Mouse (Mus musculus) retina, adult 2 months (tissue): ENCODE results near the gene Rbm4b.

Experiments
- DNase-seq: peaks from one replicate; pipeline ENCODE4 v3.0.0-alpha.2; 2012; ENCODE audit warnings: low read depth, low spot score

Gene Rbm4b

DNA sequence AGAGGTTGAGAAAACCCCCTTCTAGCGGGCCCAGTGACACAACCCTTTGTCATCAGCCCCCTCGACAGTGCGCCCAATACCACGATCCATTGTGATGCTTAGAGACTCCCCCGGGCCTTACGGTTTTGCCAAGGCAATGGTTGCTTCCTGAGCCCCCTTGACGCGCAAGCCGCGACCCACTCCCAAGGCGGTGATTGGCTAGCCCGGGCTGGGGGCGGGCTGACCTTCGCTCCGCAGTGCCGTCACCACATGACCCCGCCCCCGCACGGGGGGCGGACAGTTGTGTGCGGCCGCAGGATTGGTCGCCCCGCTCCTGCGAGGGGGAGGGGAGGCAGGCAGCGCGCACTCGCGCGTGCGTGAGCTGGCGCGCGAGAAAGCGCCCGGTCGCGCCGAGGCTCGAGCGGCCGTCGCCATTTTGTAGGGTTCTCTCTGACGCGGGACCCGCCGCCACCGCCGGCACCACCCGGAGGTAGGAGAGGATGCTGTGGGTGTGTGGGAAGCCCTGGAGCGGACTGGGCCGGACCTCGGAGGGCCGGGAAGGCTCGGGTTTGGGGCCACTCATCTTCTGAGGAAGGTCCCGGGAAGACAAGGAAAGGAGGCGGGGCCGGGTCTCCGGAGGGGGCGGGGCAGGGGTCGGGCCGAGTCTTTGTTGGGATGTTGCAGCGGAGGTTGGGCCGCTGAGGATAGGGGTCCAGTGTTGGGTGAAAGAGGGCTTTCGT is at the start of gene Rbm4b:
TSS of gene Rbm4b (plus strand) at position 305 of the 719 bp plus-strand sequence.
- peak; percentile 88 for DNase-seq

DNA sequence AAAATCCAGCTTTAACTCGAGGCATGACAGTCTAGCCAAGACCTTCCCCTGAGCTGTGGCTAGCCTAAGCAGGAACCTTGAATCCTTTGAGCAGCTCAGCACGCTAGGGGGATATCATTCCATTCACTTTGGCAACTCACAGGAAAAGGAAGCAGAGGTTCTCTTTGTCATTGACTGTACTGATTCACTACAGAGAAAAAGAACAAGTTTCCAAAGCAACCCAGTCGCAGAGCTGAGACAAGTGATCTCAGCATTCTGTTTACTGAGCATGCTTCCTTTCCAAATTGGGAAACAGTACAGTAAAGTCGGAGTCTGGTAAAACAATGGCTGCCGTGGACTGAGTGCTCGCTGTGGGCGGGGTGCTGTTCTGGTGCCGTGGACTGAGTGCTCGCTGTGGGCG is 47.5 kb upstream of the Rbm4b start:
- no peak for DNase-seq

DNA sequence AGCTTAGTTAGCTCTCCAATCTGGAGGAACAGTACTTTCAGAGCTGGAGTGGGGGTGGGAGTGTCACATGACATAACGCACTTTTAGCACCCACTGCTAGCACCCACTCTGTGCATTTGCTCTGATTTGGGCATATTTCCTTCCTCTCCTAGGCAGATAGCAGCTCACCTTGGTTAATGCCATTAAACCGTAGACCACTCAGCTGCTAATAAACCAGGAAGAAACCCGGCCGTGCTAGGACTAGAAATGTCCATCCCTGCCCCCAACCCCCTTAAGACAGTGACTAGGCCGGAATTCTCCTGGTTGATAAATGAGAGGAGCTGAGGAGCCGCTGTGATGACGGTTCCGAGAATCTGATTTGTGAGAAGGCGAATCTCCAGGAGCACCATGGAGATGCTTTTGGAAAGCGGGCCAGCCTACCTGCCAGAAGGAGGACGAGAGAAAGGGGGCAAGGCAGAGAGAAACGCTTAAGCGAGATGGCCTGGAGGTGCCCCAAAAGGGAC is 45.1 kb upstream of the Rbm4b start, which contains the start of gene Sptbn2:
TSS of gene Sptbn2 (plus strand) at position 70 of the 503 bp plus-strand sequence.
- DNase-seq = no peak

DNA sequence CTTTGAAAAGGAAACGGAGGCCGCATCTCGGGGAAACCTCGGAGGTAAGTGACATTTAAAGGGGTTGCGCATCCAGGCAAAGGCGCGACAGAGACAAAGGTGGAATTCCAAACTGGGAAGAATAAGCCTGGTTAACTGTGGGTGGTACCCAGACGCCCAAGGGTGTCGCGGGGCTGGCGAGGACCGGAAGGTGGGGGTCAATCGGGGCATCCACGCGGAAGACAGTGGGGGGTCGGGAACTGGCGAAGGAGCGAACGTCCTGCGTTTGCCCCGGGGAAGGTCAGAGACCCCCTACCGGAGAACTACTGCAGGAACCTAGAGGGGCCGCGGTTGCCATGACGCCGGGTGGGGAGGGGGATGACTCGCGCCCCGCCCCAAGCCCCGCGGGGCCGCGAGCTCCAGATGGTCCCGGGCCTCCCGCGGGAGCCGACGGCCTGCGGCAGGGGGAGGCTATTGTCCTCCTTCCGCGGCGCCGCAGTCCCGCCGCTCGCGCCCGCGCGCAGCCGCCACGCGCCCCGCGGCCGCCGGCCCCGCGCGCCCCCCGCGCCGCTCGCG is 44.6 kb upstream of the Rbm4b start:
- DNase-seq = no peak

DNA sequence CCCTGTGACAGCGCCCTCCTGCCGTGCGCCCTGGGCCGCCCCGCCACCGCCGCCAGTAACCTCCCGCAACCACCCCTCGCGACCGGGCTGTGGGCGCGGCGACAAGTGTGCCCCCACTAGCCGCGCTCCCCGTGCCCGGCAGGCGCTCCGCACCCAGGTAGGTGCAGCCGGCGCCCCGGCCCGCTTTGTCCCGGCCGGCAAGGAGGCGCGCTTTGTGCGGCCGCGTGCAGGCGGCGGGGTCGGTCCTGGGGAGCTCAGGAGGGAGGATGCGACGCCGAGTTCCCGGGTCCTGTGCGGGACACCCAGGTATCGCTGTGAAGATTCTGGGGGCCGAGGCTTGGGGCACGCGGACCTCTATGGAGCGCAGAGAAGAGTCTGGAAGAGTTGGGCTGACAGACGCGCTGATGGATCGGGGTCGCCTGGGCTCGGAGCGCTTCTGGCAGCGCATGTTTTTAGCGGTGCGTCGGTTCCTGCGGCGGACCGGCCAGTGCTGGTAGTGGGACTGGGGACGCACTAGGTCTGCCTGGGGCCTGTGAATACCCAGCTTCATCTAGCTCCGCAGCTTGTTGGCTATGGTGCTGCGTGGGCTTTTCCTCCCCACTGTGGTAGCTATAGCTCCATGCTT is 44.0 kb upstream of the Rbm4b start:
- DNase-seq = no peak

DNA sequence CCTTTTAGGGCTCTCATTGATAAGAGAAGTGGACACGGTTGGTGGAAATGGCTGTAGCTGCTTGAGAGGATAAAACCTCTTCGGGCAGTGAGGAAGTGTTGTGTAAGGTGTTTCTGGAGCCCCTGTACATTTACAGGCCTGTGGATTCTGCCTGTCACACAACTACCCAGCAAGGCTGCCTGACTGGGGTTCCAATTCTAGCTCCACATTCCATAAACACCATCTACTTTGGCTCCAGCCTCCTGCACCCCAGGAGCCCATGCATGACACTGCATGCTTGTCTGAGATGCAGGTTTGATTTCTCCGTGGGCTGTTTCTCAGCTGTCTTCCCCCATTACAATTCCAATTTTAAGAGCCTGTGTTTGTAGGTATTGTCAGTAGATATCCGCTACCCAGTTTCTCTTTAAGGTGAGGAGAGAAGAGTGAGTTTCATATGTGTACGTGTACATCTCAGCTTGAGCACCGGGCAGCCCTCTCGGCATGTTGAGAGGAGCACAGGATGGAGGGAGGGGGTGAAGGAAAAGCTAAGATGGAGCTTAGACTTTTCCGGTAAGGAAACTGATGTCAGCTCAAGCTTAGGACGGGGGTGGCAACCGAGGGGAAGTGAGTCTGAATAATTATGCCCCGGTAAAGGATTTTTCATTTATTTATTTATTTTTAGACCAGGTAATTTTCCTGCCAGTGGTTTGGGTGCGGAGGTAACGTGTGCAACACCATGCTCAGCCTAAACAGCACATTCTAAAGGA is 43.3 kb upstream of the Rbm4b start:
- DNase-seq = no peak

DNA sequence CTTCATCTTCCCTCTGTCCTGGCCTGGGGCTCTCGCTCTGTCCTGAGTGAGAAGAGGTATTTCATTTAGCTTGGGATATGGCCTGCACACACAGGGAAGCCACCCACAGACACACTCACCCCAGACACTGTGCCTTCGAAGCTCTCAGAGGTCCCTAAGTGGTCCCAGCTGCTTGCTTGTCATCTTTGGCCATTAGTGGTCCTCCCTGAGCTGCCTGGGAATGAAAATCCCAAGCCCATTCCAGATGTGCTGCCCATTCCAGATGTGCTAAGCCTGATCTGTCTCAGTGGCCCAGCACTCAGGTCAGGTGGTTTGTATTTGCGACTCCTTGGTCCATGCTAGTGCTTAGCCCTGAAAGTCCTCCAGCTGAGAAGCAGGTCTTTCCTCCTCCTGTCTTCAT is 42.4 kb upstream of the Rbm4b start:
- no peak for DNase-seq

DNA sequence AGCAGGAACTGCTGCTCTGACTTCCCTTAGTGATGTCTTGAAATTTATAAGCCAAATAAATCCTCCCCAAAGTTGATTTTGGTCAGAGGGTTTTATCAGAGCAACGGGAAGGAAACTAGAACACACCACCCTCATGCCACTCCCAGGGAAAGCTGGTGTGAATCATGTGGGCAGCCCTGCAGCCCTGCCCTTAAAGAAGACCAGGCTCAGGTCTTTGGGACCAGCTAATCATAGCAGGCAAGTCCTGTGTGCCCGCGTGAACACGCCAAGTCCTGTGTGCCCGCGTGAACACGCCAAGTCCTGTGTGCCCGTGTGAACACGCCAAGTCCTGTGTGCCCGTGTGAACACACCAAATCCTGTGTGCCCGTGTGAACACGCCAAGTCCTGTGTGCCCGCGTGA is 39.5 kb upstream of the Rbm4b start:
- DNase-seq = no peak

DNA sequence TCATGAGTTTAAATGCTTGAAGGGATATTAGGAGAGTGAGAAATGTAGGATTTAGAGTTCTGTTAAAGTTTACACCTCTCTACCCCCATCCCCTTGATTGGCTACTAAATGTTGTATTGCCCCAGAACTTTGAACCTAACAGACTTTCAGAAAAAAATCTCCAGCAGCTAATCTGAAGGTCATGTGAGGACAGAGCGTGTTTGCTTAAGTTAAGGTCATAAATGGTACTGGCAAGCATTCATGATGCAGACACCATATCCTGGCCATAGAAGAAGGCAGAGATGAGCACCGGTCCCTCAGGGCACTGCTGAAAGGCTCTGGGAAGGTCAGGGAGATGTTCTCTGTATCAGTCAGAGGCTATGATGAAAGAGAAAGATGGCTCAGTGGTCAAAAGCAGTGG is 39.0 kb upstream of the Rbm4b start:
- no peak for DNase-seq

DNA sequence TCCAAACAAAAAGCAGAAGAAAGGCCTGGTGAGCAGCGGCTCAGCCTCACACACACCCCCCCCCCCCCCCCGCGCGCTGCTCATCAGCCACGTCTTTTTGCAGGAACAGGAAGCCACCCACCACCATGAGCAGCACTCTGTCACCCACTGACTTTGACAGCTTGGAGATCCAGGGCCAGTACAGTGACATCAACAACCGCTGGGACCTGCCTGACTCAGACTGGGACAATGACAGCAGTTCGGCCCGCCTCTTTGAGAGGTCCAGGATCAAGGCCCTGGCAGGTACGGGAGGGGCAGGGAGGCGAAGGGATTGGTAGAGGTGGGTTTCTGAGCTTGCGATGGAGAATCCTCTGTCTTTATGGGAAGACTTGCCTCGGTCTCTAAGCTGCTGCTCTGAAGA is 37.6 kb upstream of the Rbm4b start:
- DNase-seq = no peak

DNA sequence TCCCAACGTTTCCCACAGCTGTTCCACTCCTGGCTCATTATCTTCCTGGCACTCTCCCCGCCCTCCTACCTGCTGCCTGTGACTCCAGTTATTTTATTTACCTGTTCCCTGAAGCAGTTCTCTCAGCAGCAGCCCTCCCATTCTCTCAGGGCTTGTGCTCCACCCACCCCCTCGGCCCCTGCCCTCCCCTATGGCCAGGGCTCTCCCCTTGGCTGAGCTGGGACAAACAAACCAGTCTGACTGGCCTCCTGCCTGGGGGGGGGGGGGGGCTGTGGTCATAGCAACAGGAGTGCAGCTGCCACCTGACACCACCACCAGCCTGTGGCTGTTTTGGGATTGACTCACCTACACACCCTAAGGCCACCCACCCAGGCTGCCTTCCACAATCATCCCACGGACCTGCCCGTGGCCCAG is 36.9 kb upstream of the Rbm4b start:
- no peak for DNase-seq

DNA sequence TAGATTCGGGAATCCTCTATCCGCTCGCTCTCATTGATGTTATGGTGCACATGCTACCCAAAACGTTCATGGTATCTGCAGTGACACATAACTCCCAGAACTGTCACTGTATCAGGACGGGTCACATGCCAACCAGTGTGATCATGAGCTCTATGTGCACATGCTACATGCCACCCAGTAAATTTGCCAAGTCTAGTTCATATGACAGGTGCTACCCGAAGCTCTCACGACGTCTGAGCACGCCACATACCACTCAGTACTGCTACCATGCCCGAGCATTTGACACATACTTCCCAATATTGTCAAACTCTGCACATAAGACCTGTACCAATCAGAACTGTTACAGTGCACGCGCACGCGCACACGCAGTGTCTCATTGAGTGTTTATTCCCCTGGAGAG is 36.2 kb upstream of the Rbm4b start:
- DNase-seq = no peak

DNA sequence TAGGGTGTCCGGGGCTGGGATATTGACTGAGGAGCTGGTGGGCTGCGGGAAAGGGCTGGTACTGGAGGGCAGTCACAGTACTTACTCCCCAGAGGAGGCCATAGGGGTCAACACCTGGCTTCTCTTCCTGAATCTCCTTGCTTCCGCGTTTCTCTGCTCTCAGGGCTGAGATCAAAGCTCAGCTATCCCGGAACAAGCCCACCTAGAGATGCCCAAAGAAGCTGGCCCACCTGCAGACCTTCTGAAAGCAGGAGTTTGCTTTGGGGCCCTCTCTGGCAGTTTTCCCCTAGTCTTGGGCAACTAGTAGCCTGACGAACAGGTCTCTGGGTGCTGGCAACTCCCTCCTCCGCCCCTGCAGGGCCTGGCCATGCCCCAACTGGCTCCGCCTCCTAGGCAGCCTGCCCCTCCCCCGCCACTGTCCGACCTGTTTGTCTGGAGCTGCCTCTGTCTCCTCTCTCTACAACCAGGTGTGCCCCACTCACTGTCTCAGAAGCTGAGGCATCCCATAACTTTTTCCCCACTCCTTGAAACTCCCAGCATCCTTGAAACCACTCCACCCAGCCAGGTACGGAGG is 35.5 kb upstream of the Rbm4b start:
- no peak for DNase-seq

DNA sequence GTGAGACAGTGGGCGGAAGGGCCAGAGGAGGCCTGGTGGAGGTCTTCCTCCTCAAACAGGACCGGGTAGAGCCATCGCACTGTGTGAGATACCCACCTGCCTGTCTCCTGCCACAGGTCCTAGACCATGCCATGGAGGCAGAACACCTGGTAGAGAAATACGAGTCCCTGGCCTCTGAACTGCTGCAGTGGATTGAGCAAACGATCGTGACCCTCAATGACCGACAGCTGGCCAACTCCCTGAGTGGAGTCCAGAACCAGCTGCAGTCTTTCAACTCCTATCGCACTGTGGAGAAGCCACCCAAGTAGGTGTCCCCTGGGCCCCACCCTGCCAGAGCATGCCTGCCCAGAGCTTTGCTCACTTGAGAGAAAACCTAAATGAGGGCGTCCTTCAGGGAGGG is 27.1 kb upstream of the Rbm4b start:
- DNase-seq = no peak

DNA sequence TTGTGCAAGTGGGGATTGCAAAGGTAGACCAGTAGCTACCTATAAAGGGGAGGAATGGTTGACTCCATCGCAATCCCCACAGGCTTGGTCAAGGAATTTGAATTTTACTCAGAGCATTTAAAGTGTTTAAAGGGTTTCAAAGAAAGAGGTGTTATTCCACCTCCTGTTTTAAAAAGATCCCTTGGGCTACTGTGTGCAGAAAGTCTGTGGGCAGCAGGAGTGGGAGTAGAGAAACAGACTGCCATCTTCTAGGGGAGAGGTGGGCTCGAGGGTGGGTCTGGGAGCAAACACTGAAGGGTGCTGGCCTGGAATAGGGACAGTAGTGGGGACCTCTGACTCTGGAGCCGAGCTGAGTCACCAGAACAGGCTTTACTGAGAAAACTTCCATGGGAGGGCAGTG is 23.2 kb upstream of the Rbm4b start:
- no peak for DNase-seq

DNA sequence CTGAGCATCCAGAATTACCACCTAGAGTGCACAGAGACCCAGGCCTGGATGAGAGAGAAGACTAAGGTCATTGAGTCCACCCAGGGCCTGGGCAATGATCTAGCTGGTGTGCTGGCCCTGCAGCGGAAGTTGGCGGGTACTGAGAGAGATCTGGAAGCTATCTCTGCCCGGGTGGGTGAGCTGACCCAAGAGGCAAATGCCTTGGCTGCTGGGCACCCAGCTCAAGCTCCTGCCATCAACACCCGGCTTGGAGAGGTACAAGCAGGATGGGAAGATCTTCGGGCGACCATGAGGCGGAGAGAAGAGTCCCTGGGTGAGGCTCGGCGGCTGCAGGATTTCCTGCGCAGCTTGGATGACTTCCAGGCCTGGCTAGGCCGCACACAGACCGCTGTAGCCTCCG is 18.4 kb upstream of the Rbm4b start:
- DNase-seq = no peak

DNA sequence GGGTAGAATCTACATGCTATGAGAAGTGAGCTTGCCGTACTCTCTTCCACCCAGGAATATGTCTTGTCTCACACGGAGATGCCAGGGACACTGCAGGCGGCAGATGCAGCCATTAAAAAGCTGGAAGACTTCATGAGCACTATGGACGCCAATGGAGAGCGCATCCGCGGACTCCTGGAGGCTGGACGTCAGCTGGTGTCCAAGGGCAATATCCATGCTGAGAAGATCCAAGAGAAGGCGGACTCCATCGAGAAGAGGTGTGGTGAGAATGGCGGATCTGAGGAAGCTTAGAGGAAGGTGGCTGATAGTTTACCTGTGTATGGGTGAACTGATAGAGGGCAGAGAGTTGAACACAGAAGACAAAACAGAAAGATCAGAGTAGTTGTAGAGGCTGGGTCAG is 17.2 kb upstream of the Rbm4b start:
- no peak for DNase-seq

DNA sequence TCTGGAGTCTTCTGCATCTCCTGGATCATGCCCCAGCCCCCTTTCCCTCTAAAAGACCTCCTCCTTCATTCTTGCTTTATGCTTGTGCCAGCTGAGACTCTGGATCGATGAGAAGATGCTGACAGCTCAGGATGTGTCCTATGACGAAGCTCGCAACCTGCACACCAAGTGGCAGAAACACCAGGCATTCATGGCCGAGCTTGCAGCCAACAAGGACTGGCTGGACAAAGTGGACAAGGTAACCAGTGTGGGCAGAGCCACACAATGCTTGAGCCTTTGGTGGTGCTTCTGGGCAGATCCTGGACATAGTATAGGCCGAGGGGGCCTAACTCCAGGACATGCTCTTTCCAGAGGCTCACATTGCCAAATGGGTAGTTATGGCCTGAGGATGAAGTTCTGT is 16.5 kb upstream of the Rbm4b start:
- no peak for DNase-seq

DNA sequence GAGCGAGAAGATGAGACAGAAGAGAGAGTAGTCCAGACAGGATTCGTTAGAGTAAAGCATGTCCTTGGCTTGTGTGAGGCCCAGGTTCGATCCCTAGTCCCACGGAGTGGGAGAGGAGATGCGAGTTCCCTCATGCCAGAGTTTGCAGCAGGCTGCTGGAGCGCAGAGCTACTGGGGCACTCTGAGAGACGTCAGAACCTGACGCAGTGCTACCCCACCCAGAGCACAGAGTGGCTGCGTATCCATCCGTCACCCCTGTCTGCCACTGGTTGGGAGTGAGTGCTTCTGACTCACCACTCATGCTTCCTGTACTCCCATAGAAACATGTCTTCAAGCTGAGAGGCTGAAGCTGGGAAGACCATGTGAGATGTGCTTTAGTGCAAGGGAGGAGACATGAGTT is 14.8 kb upstream of the Rbm4b start:
- DNase-seq = no peak

DNA sequence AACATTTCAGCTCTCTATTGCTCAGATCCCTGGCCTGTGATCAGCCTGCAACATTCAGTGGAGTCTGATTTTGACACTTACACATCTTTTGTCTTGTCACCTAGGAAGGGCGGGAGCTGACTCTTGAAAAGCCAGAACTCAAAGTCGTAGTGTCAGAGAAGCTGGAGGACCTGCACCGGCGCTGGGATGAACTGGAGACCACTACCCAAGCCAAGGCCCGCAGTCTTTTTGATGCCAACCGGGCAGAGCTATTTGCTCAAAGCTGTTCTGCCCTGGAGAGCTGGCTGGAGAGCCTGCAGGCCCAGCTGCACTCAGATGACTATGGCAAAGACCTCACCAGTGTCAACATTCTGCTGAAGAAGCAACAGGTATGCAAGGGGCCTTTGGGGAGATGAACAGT is 14.1 kb upstream of the Rbm4b start:
- no peak for DNase-seq

DNA sequence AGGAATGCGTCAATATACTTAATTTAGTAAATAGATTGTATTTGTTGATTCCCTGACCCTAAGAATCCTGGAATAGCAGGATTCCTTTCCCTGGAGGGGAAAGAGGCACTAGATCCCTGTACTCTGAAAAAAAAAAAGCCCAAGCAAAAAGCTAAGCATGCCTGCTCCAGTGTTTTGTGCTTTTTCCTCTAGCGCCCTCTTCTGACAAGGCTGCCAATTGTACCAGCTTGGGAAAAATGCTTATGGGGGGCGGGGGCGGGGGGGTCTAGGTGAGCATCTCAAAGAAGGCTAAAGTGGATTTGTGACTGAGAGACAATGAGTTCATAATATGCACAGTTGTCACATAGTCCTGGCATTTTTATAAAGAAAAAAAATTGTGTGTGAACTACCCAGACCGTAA is 12.8 kb upstream of the Rbm4b start:
- peak; percentile 30 for DNase-seq

DNA sequence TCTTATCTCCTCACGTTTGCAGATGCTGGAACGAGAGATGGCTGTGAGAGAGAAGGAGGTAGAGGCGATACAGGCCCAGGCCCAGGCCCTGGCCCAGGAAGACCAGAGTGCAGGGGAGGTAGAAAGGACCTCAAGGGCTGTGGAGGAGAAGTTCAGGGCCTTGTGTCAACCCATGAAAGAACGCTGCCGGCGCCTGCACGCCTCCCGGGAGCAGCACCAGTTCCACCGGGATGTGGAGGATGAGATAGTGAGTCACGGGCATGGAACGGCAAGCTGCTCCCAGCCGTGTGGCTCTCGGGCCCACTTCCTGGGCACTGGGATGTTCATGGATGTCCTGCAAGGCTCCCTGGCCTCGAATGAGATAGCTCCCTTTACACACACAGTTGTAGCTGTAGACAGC is 12.3 kb upstream of the Rbm4b start:
- no peak for DNase-seq
